28 mouse cellular contexts compared by ENCODE assay signal in the genomic region with DNA sequence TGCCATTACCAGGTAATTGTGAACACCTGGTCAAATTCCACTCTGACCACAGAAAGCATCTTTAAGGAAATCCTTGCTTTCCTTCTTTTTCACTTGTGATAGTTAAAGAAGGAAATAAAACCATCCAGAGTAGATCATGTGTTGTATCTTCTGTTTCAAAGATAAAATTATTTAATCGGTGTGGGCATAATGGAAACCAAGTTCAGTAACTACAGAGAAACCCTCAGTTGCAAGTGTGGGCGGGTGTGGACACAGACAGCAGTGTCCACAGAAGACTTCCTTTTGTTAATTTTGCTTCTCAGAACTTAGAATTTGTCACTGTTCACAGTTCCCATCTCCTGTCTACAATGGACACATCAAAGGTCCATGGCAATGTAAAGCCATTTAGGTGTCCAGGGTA. TPM values are rescaled to one million over a fixed set of nuclear protein-coding genes. Genes with fewer than 3 reads are reported as not detected.
DNase-seq lines count a peak whose midpoint lies in the region; ATAC-seq lines count a peak whose summit lies in the region.
"Had no signal": no experiment of that assay in that cellular context is flagged by ENCODE, and none has a peak within 500 bp of the region (broad histone marks: within the 10 kb centered on the region; RNA-seq: fewer than 3 reads in every experiment).

A gene (plus strand): TSS at position 301 of the 400 bp plus-strand sequence.

- ATAC-seq in common myeloid progenitor, adult 5-6 weeks (replicated peaks; ENCODE audit: low read depth, poor library complexity, severe bottlenecking): no peak
- ATAC-seq in megakaryocyte, adult 5-6 weeks (ENCODE audit: poor library complexity, severe bottlenecking): no peak
- ATAC-seq in megakaryocyte progenitor cell, adult 5-6 weeks (replicated peaks; ENCODE audit: poor library complexity): no peak
- ATAC-seq in liver, embryonic 11.5 days (replicated peaks; ENCODE audit: low FRiP score): no peak
- ATAC-seq: activated CD4-positive, CD25-positive, alpha-beta regulatory T cell, adult 4 months; CD4-positive, CD25-positive, alpha-beta regulatory T cell, adult 4 months; forebrain, embryonic 14.5 days; forebrain, embryonic 16.5 days; Patski had no signal

- peaks cover 5% of the 10 kb centered on the region for H3K4me1 ChIP-seq in liver, embryonic 11.5 days (replicated peaks; ENCODE audit: control insufficient read depth, insufficient read depth, low read length)
- H3K4me1 ChIP-seq: embryonic facial prominence, embryonic 15.5 days had no signal

- H3K9ac ChIP-seq in liver, embryonic 11.5 days (ENCODE audit: low read depth, low read length): no peak within 1 kb of the TSS
- H3K9ac ChIP-seq: embryonic facial prominence, embryonic 13.5 days; embryonic facial prominence, embryonic 15.5 days; forebrain, embryonic 12.5 days had no signal

- no peaks in the 10 kb centered on the region for H3K36me3 ChIP-seq in liver, embryonic 11.5 days (ENCODE audit: control insufficient read depth, insufficient read depth, low read length)
- H3K36me3 ChIP-seq: embryonic facial prominence, embryonic 13.5 days; embryonic facial prominence, embryonic 15.5 days; forebrain, embryonic 10.5 days; forebrain, embryonic 12.5 days; G1E had no signal

- no peak for DNase-seq in heart, postnatal 4 days
- no peak for DNase-seq in urinary bladder, adult 2 months (ENCODE audit: low spot score)
- DNase-seq in liver, embryonic 11.5 days (ENCODE audit: low spot score): no peak
- DNase-seq: adrenal gland, adult 8-10 months; adrenal gland, postnatal 14 days; adrenal gland, postnatal 36 days; B cell, adult 2 months; cerebellum, adult 11-12 months; cerebellum, adult 2 months; cerebellum, adult 9-10 months; cerebellum, postnatal 10 days; cerebellum, postnatal 25 days; embryo, embryonic 11 days had no signal

- 81% methylated on average over 2 of the region's 2 CpGs for WGBS in liver, embryonic 11.5 days

- no peaks in the 10 kb centered on the region for H3K27me3 ChIP-seq in liver, embryonic 11.5 days (replicated peaks; ENCODE audit: control insufficient read depth, insufficient read depth, low read length)
- H3K27me3 ChIP-seq: CH12.LX; embryonic facial prominence, embryonic 13.5 days; embryonic facial prominence, embryonic 15.5 days; forebrain, embryonic 12.5 days had no signal

- H3K9me3 ChIP-seq in liver, embryonic 11.5 days (ENCODE audit: control insufficient read depth, low read length): no peaks in the 10 kb centered on the region
- H3K9me3 ChIP-seq: embryonic facial prominence, embryonic 13.5 days; embryonic facial prominence, embryonic 15.5 days; forebrain, embryonic 10.5 days; forebrain, embryonic 12.5 days had no signal

- H3K4me3 ChIP-seq in liver, embryonic 11.5 days (ENCODE audit: low read depth, low read length): no peak within 1 kb of the TSS
- H3K4me3 ChIP-seq: embryonic facial prominence, embryonic 13.5 days; embryonic facial prominence, embryonic 15.5 days; erythroblast, embryonic 14.5 days; forebrain, embryonic 10.5 days; forebrain, embryonic 12.5 days had no signal

- H3K4me2 ChIP-seq in liver, embryonic 11.5 days: no peak within 1 kb of the TSS
- H3K4me2 ChIP-seq: embryonic facial prominence, embryonic 13.5 days; embryonic facial prominence, embryonic 15.5 days; forebrain, embryonic 12.5 days had no signal

- H3K27ac ChIP-seq in liver, embryonic 11.5 days (ENCODE audit: low read depth, low read length): no peak within 1 kb of the TSS
- H3K27ac ChIP-seq: embryonic facial prominence, embryonic 13.5 days; embryonic facial prominence, embryonic 15.5 days; forebrain, embryonic 10.5 days; forebrain, embryonic 12.5 days had no signal

RNA-seq across cellular contexts. Expression of the gene that starts here (rescaled TPM):
- total RNA-seq in common myeloid progenitor, adult 5-6 weeks (2017): 11.3 and 20.6 TPM in 2 replicates
- total RNA-seq in megakaryocyte, adult 5-6 weeks (2015): 104 and 108 TPM in 2 replicates
- total RNA-seq in megakaryocyte, adult 5-6 weeks (2017): 132 and 137 TPM in 2 replicates
- total RNA-seq in megakaryocyte progenitor cell, adult 5-6 weeks (2015): 32.0 and 35.4 TPM in 2 replicates
- 16.3 and 23.6 TPM in 2 replicates for total RNA-seq in megakaryocyte progenitor cell, adult 5-6 weeks (2017)
- total RNA-seq in heart, postnatal 4 days (2021): not detected
- 0.37 and 0.54 TPM in 2 replicates for polyA plus RNA-seq in urinary bladder, adult 2 months (2012; rRNA removed)
- polyA plus RNA-seq in liver, embryonic 11.5 days (2014; fragmentation: Nextera tagmentation; extraction: Ambion mirVana): 0.29 and 0.51 TPM in 2 replicates
- total RNA-seq: adrenal gland, postnatal 14 days; adrenal gland, postnatal 36 days; G1E had no signal
- polyA plus RNA-seq: cerebellum, adult 2 months; erythroblast, embryonic 14.5 days; forebrain, embryonic 10.5 days; forebrain, embryonic 12.5 days; G1E; Patski had no signal
